Mouse (Mus musculus) hindbrain, embryonic 10.5 days (tissue): Measurements from ENCODE around the gene Zbtb49. TPM values are rescaled to one million over a fixed set of nuclear protein-coding genes. Genes with fewer than 3 reads are reported as not detected.

ENCODE experiments used
- DNase-seq: peaks from one replicate; pipeline ENCODE4 v3.0.0-alpha.2; 2017; ENCODE audit warnings: low spot score
- H3K27ac ChIP-seq: fragments of 300-500 bp; sonication (generic); 2 replicates; pipeline ENCODE4 v1.5.1; 2016; ENCODE audit warnings: mild to moderate bottlenecking, moderate library complexity
- H3K27me3 ChIP-seq: fragments of 300-500 bp; sonication (generic); 2 replicates; pipeline ENCODE4 v1.6.1; 2016; ENCODE audit warnings: mild to moderate bottlenecking; ENCODE audit not compliant: poor library complexity, insufficient read depth, severe bottlenecking
- H3K36me3 ChIP-seq: fragments of 300-500 bp; sonication (generic); 2 replicates; pipeline ENCODE4 v1.6.1; 2016; ENCODE audit warnings: mild to moderate bottlenecking, moderate library complexity
- H3K4me1 ChIP-seq: fragments of 300-500 bp; sonication (generic); replicated peaks from 2 replicates; pipeline ENCODE4 v1.6.1; 2016; ENCODE audit warnings: mild to moderate bottlenecking
- H3K4me3 ChIP-seq: fragments of 300-500 bp; sonication (generic); 2 replicates; pipeline ENCODE4 v1.5.1; 2016; ENCODE audit warnings: mild to moderate bottlenecking, moderate library complexity
- H3K9me3 ChIP-seq: fragments of 300-500 bp; sonication (generic); 2 replicates; pipeline ENCODE4 v1.6.1; 2016; ENCODE audit warnings: mild to moderate bottlenecking, moderate library complexity
- WGBS: fragments of 180-500 bp; shearing (Covaris S2); methylation state at CpG from one replicate; pipeline ENCODE4 v1.1.7; 2016; 5-methylcytosine and 5-hydroxymethylcytosine counted together
- polyA plus RNA-seq: library from polyadenylated mRNA; unstranded; fragments of >200 nt; fragmentation: Nextera tagmentation; extraction: Ambion mirVana; gene quantifications from 2 replicates; pipeline ENCODE4 v1.2.1, GENCODE M21; 2016

The Zbtb49 gene
- polyA plus RNA-seq, 1 experiment from 2014 or later: 19.4 TPM

DNA sequence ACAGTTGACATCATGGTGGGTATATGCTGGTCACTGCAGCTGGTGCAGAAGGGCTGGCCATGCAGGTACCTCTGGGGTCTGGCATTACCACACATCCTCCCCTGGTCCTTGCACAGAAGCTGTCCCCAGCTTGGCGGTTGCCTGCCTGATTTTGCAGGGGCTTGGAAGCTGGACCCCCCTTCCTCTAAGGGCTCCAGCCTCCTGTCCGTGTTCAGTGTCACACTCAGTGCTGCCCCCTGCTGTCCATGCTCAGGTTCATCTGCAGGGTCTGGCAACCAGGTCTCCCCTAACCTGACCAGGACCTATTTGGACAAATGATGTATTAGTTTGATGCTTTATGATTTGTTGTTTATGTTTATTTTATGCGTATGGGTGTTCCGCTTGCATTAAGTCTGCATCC lies 15.2 kb upstream of the Zbtb49 start:
- Histone ChIP-seq H3K4me1 (peaks cover 5% of the 10 kb centered on the region), H3K4me3 (no peak overlapping the region), H3K27me3 (peaks cover 35% of the 10 kb centered on the region), H3K36me3 (peaks cover 64% of the 10 kb centered on the region), H3K9me3 (no peaks in the 10 kb centered on the region; the same call in 1 of the 2 replicates), H3K27ac (no peak overlapping the region)
- WGBS: 68% methylated on average over 4 of the region's 4 CpGs
- peak; percentile 64 for DNase-seq

DNA sequence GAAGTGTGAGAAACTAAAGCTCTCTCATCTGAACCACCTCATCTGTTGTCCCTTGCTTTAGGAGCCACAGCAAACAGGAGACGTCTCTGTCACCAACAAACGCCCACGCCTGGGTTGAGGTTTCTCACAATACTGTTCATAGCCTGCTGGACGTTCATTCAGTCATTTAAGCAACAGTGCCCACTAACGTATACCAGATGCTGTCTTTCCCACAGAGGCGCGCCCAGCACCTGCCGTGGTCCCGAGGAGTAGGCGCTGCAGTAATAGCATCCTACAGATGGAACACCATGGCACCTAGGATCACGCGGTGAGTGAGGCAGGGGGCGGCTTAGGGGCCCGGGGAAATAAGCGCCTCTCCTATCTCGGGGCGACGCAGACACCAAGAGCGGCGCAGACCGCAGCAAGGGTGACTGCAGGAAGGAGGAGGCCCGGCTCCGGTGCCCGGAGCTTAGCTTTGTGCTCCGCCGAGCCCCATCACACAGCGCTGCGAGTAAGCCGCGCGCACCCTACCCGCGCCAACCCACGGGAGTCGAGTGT lies 418 bp downstream of the Zbtb49 start:
- Histone ChIP-seq H3K27me3 (no peaks in the 10 kb centered on the region), H3K4me1 (peaks cover 27% of the 10 kb centered on the region), H3K4me3 (peak overlapping the region; percentile 95), H3K36me3 (peaks cover 49% of the 10 kb centered on the region), H3K27ac (peak overlapping the region; percentile 91), H3K9me3 (no peaks in the 10 kb centered on the region)
- no peak for DNase-seq
- under 1% methylated on average over 35 of the region's 35 CpGs for WGBS

DNA sequence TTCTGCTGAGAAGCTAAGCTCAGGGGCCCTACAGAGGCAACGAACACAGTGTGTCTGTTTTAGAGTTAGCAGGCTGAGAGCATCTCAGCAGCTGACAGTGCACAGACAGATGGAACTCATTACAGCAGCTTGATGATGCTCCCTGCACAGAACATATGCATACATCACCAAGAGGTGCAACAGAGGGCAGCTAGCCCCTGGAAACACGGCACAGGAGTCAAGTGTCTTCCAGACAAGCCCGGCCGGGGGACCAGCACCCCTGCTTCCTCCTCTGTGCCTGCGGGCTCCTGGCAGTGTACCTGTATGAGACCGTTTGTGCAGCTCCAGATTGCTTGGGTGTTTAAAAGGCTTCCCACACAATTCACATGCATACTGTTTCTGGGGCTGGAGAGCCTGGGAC lies 7.2 kb downstream of the Zbtb49 start:
- Histone ChIP-seq H3K36me3 (peaks cover 90% of the 10 kb centered on the region), H3K4me1 (no peaks in the 10 kb centered on the region), H3K4me3 (no peak overlapping the region), H3K9me3 (no peaks in the 10 kb centered on the region), H3K27me3 (no peaks in the 10 kb centered on the region), H3K27ac (no peak overlapping the region)
- DNase-seq: no peak
- WGBS: 76% methylated on average over 6 of the region's 6 CpGs

DNA sequence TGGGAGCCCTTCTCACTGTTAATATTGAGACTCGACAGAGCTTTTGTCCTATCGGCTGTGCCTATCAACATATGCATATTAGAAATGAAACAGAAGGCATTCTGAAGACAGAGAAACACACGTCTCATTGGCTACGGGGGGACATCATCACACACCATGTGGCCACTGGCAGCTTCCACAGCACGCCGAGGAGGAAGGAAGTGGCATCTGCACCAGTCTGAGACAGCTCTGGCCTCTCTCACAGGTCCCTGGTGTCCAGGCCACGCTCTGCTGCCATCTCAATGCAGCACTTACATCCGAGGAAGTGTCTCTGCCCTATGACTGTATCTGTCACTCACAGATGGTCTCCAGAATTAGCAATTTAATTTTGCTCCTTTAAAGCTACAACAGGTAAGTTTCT lies 8.6 kb downstream of the Zbtb49 start:
- 92% methylated on average over 8 of the region's 8 CpGs for WGBS
- Histone ChIP-seq H3K9me3 (no peaks in the 10 kb centered on the region), H3K27ac (no peak overlapping the region), H3K4me3 (no peak overlapping the region), H3K27me3 (no peaks in the 10 kb centered on the region), H3K36me3 (peaks cover 85% of the 10 kb centered on the region), H3K4me1 (no peaks in the 10 kb centered on the region)
- no peak for DNase-seq

DNA sequence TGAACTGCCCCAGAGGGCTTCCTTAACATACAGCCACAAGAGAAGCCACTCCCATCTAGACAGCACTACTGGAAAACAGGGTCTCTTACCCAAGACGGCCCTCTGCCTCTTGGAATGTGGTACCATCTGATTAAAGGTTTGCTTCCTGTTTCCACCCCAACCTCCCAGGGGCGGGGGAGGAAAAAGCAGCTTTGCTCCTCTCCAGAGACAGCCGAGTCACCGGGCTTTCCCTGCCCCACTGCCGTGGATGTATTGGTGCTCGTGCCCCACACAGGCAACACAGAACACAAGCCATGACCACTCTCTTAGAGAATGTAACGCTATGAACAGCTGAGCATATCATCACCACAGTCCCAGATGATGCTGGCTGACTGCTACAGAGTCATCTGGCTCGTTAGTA lies 11.3 kb downstream of the Zbtb49 start:
- no peak for DNase-seq
- Histone ChIP-seq H3K4me1 (no peaks in the 10 kb centered on the region; the same call in 1 of the 2 replicates), H3K36me3 (peaks cover 79% of the 10 kb centered on the region), H3K4me3 (no peak overlapping the region), H3K27ac (no peak overlapping the region), H3K9me3 (no peaks in the 10 kb centered on the region), H3K27me3 (no peaks in the 10 kb centered on the region)
- 83% methylated on average over 8 of the region's 8 CpGs for WGBS

DNA sequence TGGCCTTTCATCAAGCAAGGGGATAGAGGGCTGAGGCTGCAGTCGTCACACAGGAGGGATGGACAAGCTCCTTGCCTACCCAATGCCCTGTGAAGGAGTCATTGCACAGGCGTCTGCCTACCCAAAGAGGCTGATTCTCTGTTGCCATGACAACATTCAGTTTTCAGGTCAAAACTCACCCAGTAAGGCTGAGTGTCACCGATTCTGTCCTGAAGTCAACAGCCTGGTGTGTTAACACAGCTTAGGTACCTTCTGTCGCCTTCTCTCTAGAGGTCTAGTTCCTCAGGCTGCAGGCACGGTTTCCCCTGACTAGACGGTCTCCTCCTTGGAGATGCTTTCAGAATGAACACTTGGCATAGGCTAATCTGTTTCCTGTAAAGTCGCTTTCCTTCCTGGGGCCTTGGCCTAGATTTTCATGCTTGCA lies 14.9 kb downstream of the Zbtb49 start:
- Histone ChIP-seq H3K4me1 (no peaks in the 10 kb centered on the region; the same call in 1 of the 2 replicates), H3K27me3 (no peaks in the 10 kb centered on the region), H3K27ac (no peak overlapping the region), H3K9me3 (no peaks in the 10 kb centered on the region), H3K36me3 (peaks cover 80% of the 10 kb centered on the region), H3K4me3 (no peak overlapping the region)
- no peak for DNase-seq
- WGBS: 88% methylated on average over 7 of the region's 7 CpGs

DNA sequence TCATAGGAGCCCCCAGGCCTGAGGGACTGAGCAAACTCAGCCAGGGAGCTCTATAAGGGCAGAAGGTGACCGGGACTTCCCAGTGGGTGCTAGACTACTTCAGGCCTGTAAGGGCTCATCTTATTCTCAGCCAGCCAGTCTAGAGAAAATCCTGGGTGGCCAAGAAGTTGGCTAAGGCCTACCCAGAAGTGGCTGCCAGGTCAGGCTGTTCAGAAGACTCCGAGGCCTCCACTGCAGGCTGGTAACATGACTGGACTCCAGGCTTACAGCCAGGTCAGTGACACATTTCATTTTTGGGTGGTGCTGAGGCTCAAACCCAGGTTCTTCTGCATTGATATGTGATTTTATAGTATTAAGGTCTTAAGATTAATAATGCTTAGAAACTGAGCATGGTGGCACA lies 20.6 kb downstream of the Zbtb49 start:
- H3K4me3 ChIP-seq: no peak overlapping the region
- DNase-seq: no peak
- 96% methylated on average over 2 of the region's 2 CpGs for WGBS
- no peaks in the 10 kb centered on the region for H3K9me3 ChIP-seq
- H3K4me1 ChIP-seq: peaks cover 6% of the 10 kb centered on the region; the same call in 1 of the 2 replicates
- H3K27me3 ChIP-seq: no peaks in the 10 kb centered on the region
- H3K36me3 ChIP-seq: peaks cover 58% of the 10 kb centered on the region
- no peak overlapping the region for H3K27ac ChIP-seq

DNA sequence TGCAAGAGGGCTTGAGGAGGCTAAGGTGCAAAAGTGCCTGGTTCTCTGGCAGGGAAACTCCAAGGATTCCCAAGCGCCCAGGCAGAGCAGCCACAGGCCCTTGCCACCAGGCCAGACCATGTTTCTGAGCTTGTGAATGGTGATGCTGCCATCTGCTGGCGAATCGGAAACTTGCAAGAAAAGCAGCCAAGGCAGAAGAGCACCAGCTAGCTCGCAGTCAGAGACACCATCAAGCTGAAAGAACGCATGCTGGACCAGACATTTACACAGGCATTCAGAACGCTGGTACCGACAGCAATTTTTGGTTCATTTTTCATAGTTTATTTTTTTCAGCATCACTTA lies 22.8 kb downstream of the Zbtb49 start:
- peak; percentile 89 for DNase-seq
- Histone ChIP-seq H3K36me3 (peaks cover 36% of the 10 kb centered on the region), H3K27ac (no peak overlapping the region), H3K4me1 (peaks cover 7% of the 10 kb centered on the region; the same call in 1 of the 2 replicates), H3K27me3 (no peaks in the 10 kb centered on the region), H3K9me3 (no peaks in the 10 kb centered on the region), H3K4me3 (no peak overlapping the region)
- WGBS: 25% methylated on average over 7 of the region's 7 CpGs

DNA sequence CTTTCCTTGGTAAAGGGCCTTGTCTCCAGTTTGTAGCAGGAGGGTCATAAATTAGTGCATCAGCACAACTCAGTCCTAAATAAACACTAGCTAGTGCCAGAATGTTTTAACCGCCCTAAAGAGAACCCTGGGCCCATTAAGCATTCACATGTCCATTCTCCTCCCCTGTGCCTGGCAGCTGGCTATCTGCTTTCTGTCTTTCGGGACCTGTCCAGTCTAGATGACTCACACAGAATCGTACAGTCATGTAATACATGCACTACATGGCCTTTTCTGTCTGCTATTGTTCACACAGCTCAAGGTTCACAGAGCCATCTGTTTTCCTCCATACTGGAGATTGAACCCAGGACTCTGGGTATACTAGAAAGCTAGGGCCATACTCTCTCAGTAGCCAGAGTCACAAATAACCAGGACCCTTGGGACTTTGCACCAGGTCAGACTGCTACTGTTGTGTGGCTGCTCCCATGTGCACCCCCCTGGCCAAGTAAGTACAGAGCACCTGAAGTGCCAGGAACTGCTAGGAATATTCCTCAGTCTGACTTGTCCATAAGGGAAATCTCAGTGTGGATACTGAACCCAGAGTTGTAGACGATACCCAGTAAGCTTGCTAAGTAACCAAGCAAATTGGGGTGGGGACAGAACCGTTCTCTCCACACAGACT lies 23.3 kb downstream of the Zbtb49 start:
- no peaks in the 10 kb centered on the region for H3K27me3 ChIP-seq
- H3K9me3 ChIP-seq: no peaks in the 10 kb centered on the region
- H3K4me3 ChIP-seq: no peak overlapping the region
- H3K4me1 ChIP-seq: peaks cover 7% of the 10 kb centered on the region; the same call in 1 of the 2 replicates
- DNase-seq: no peak
- H3K36me3 ChIP-seq: peaks cover 31% of the 10 kb centered on the region
- no peak overlapping the region for H3K27ac ChIP-seq
- 74% methylated on average over 5 of the region's 5 CpGs for WGBS

DNA sequence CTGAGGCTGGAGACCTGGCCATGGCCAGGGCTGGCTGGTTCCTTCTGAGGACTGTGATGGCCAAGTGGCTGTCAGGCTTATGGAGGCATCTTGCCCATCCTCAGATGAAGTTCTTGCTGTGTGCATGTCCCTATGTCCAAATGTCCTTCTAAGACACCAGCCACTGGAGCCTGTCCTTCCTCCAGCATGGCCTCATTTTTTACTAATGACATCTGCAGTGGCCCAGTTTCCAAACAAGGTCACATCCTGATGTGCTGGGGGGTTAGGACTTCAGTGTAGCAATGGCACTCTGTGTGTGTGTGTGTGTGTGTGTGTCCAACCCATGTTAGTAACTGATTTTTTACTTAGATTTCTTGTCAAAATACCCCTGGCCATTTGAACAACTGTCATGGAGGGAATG lies 24.3 kb downstream of the Zbtb49 start:
- Histone ChIP-seq H3K27me3 (no peaks in the 10 kb centered on the region), H3K27ac (no peak overlapping the region), H3K4me3 (no peak overlapping the region), H3K36me3 (peaks cover 20% of the 10 kb centered on the region), H3K9me3 (no peaks in the 10 kb centered on the region), H3K4me1 (peaks cover 7% of the 10 kb centered on the region; the same call in 1 of the 2 replicates)
- no peak for DNase-seq

DNA sequence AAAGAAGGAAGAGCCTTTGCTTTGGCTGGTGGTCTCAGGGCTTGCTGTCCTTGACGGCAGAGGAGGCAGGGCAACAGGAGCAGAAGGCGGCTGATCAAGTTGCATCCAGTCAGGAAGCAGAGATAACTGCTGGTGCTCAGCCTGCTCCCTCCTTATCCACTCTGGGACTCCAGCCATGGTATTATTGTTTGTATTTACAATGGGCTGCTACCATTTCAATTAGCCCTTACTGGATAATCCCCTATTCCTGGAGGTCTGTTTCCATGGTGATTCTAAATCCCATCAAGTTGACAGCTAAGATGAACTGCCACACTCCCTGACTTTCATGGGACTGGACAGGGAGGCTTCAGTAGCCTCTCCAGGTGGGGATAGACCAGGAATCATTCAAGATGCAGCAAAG lies 25.3 kb downstream of the Zbtb49 start:
- Histone ChIP-seq H3K4me3 (no peak overlapping the region), H3K27me3 (no peaks in the 10 kb centered on the region), H3K4me1 (peaks cover 7% of the 10 kb centered on the region; the same call in 1 of the 2 replicates), H3K9me3 (no peaks in the 10 kb centered on the region), H3K27ac (no peak overlapping the region), H3K36me3 (peaks cover 12% of the 10 kb centered on the region)
- 49% methylated on average over 2 of the region's 2 CpGs for WGBS
- no peak for DNase-seq

DNA sequence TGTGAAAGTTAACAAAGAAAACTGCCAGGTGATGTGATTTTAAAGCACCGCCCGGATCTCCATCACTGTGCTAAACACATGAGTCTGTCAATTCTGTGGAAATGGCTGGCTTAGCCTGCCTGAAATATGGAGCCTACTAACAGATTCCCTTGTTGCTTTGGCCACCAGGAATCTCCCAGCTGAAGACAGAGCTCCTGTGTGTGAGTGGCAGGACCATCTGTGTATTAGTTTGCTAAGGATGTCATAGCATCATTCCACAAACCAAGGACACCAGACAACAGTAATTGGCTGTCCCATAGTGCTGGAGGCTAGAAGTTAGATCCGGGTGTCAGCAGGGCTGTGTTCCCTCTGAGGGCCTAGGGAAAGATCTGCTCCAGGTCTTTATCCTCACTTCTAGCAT lies 29.4 kb downstream of the Zbtb49 start:
- 91% methylated on average over 3 of the region's 3 CpGs for WGBS
- DNase-seq: no peak
- Histone ChIP-seq H3K27me3 (no peaks in the 10 kb centered on the region), H3K9me3 (no peaks in the 10 kb centered on the region), H3K4me1 (peaks cover 7% of the 10 kb centered on the region; the same call in 1 of the 2 replicates), H3K36me3 (no peaks in the 10 kb centered on the region), H3K27ac (no peak overlapping the region), H3K4me3 (no peak overlapping the region)

DNA sequence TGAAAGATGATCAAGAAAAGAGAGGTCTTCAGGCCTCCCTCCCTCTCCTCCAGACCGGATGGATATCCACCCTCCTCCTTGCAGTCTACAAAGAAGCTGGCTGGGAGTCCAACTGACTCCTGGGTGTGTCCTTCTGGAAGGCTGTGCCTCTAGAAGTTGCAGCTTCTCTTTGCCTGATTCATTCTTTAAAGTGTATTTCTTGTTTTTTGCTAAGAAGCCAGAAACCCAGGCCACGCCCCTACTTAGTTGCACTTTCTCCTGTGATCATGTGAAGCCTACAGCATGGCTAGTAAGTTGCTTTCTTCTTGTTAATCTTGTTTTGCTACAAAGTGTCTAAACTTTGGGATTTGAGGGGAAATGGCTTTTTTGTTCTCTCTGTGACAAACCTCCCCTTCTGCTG lies 33.3 kb downstream of the Zbtb49 start:
- Histone ChIP-seq H3K4me1 (no peaks in the 10 kb centered on the region), H3K36me3 (no peaks in the 10 kb centered on the region), H3K4me3 (no peak overlapping the region), H3K27ac (no peak overlapping the region), H3K9me3 (no peaks in the 10 kb centered on the region), H3K27me3 (no peaks in the 10 kb centered on the region)
- 80% methylated on average over 2 of the region's 2 CpGs for WGBS
- no peak for DNase-seq
